Mouse (Mus musculus) hindbrain, embryonic 11.5 days (tissue): ENCODE data around the gene Tmtc2. TPM values are rescaled to one million over a fixed set of nuclear protein-coding genes. Genes with fewer than 3 reads are reported as not detected.

Experiments
- ATAC-seq: fragments of 200-750 bp; cut with Nextera tagmentation; 2 replicates; pipeline ENCODE4 v1.8.0; 2017; ENCODE audit warnings: mild to moderate bottlenecking, moderate TSS enrichment, moderate library complexity; ENCODE audit not compliant: low FRiP score
- DNase-seq: peaks from one replicate; pipeline ENCODE4 v3.0.0-alpha.2; 2015; ENCODE audit warnings: low spot score
- H3K27ac ChIP-seq: fragments of 300-500 bp; sonication (generic); 2 replicates; pipeline ENCODE4 v1.5.1; 2014; ENCODE audit warnings: mild to moderate bottlenecking, low read depth, low read length
- H3K27me3 ChIP-seq: fragments of 300-500 bp; sonication (generic); 2 replicates; pipeline ENCODE4 v1.6.1; 2014; ENCODE audit warnings: mild to moderate bottlenecking, low read length, moderate library complexity, mixed read lengths; ENCODE audit not compliant: control insufficient read depth, insufficient read depth
- H3K36me3 ChIP-seq: fragments of 300-500 bp; sonication (generic); 2 replicates; pipeline ENCODE4 v1.6.1; 2014; ENCODE audit warnings: mild to moderate bottlenecking, low read length, moderate library complexity, mixed read lengths; ENCODE audit not compliant: control insufficient read depth, insufficient read depth
- H3K4me1 ChIP-seq: fragments of 300-500 bp; sonication (generic); replicated peaks from 2 replicates; pipeline ENCODE4 v1.6.1; 2014; ENCODE audit warnings: low read length, mixed read lengths; ENCODE audit not compliant: control insufficient read depth, insufficient read depth
- H3K4me2 ChIP-seq: fragments of 300-500 bp; sonication (generic); replicated peaks from 2 replicates; pipeline ENCODE4 v1.6.1; 2014; ENCODE audit warnings: mild to moderate bottlenecking, low read depth, low read length
- H3K4me3 ChIP-seq: fragments of 300-500 bp; sonication (generic); 2 replicates; pipeline ENCODE4 v1.5.1; 2014; ENCODE audit warnings: low read depth, low read length
- H3K9ac ChIP-seq: fragments of 300-500 bp; sonication (generic); 2 replicates; pipeline ENCODE4 v1.6.1; 2014; ENCODE audit warnings: low read depth, low read length
- H3K9me3 ChIP-seq: fragments of 300-500 bp; sonication (generic); 2 replicates; pipeline ENCODE4 v1.6.1; 2016; ENCODE audit warnings: low read length; ENCODE audit not compliant: control insufficient read depth
- WGBS: fragments of 180-500 bp; shearing (Covaris S2); extraction: QIAGEN DNeasy Blood & Tissue Kit; methylation state at CpG from one replicate; pipeline ENCODE4 v1.1.7; 2014; 5-methylcytosine and 5-hydroxymethylcytosine counted together
- polyA plus RNA-seq: library from polyadenylated mRNA; unstranded; fragments of >200 nt; fragmentation: Nextera tagmentation; extraction: Ambion mirVana; gene quantifications from 2 replicates; pipeline ENCODE4 v1.2.1, GENCODE M21; 2014

Tmtc2 gene
- polyA plus RNA-seq, 1 experiment from 2014 or later = 9.5 TPM

- H3K9me3 ChIP-seq = no peaks in the 10 kb centered on the region
- no peak overlapping the region for H3K4me2 ChIP-seq
- ATAC-seq (peak; percentile 70), DNase-seq (peak; percentile 5)
- H3K4me3 ChIP-seq = no peak overlapping the region
- H3K27ac ChIP-seq = no peak overlapping the region
- 77% methylated on average over 11 of the region's 11 CpGs for WGBS
- no peaks in the 10 kb centered on the region for H3K4me1 ChIP-seq
- no peaks in the 10 kb centered on the region for H3K36me3 ChIP-seq
- H3K27me3 ChIP-seq = no peaks in the 10 kb centered on the region
- no peak overlapping the region for H3K9ac ChIP-seq
Observed at GRCm38 (mm10) chr10:105401754-105402480, 172.3 kb downstream of the Tmtc2 start.

GRCm38 (mm10) chr10:105399316-105399715 is 174.9 kb downstream of the Tmtc2 start:
- WGBS = 78% methylated on average over 5 of the region's 5 CpGs
- ATAC-seq = no peak

GRCm38 (mm10) chr10:105384065-105384464 is 190.2 kb downstream of the Tmtc2 start:
- H3K27ac ChIP-seq = no peak overlapping the region
- WGBS = 78% methylated on average over 4 of the region's 4 CpGs
- no peaks in the 10 kb centered on the region for H3K4me1 ChIP-seq
- H3K4me3 ChIP-seq = no peak overlapping the region
- H3K9me3 ChIP-seq = no peaks in the 10 kb centered on the region
- DNase-seq = no peak
- H3K9ac ChIP-seq = no peak overlapping the region
- no peak for ATAC-seq
- no peak overlapping the region for H3K4me2 ChIP-seq
- no peaks in the 10 kb centered on the region for H3K36me3 ChIP-seq
- no peaks in the 10 kb centered on the region for H3K27me3 ChIP-seq

More at GRCm38 (mm10) chr10:105399316-105399715, 174.9 kb downstream of the Tmtc2 start:
- no peaks in the 10 kb centered on the region for H3K27me3 ChIP-seq
- H3K4me2 ChIP-seq = no peak overlapping the region
- H3K9me3 ChIP-seq = no peaks in the 10 kb centered on the region
- H3K4me3 ChIP-seq = no peak overlapping the region
- DNase-seq = no peak
- H3K36me3 ChIP-seq = no peaks in the 10 kb centered on the region
- no peak overlapping the region for H3K27ac ChIP-seq
- H3K4me1 ChIP-seq = no peaks in the 10 kb centered on the region
- H3K9ac ChIP-seq = no peak overlapping the region

- WGBS = 75% methylated on average over 1 of the region's 1 CpGs
- no peaks in the 10 kb centered on the region for H3K36me3 ChIP-seq
- no peak for ATAC-seq
Observed at GRCm38 (mm10) chr10:105381705-105382104, 192.5 kb downstream of the Tmtc2 start.

GRCm38 (mm10) chr10:105381202-105381601 is 193.0 kb downstream of the Tmtc2 start:
- H3K27ac ChIP-seq = no peak overlapping the region
- H3K4me2 ChIP-seq = no peak overlapping the region
- H3K36me3 ChIP-seq = no peaks in the 10 kb centered on the region
- 59% methylated on average over 5 of the region's 5 CpGs for WGBS
- H3K9ac ChIP-seq = no peak overlapping the region
- H3K27me3 ChIP-seq = no peaks in the 10 kb centered on the region
- ATAC-seq (peak; percentile 61; the same call in 1 of the 2 replicates), DNase-seq (no peak)
- H3K4me1 ChIP-seq = no peaks in the 10 kb centered on the region
- H3K4me3 ChIP-seq = no peak overlapping the region
- no peaks in the 10 kb centered on the region for H3K9me3 ChIP-seq

More at GRCm38 (mm10) chr10:105381705-105382104, 192.5 kb downstream of the Tmtc2 start:
- no peak overlapping the region for H3K4me3 ChIP-seq
- H3K9me3 ChIP-seq = no peaks in the 10 kb centered on the region
- no peak overlapping the region for H3K27ac ChIP-seq
- H3K4me2 ChIP-seq = no peak overlapping the region
- no peaks in the 10 kb centered on the region for H3K4me1 ChIP-seq
- H3K27me3 ChIP-seq = no peaks in the 10 kb centered on the region
- DNase-seq = no peak
- no peak overlapping the region for H3K9ac ChIP-seq

- Histone ChIP-seq H3K4me2 (no peak overlapping the region), H3K9me3 (no peaks in the 10 kb centered on the region)
Observed at GRCm38 (mm10) chr10:105380584-105380983, 193.7 kb downstream of the Tmtc2 start.

GRCm38 (mm10) chr10:105377711-105378110 is 196.5 kb downstream of the Tmtc2 start:
- Histone ChIP-seq H3K36me3 (no peaks in the 10 kb centered on the region), H3K27me3 (no peaks in the 10 kb centered on the region), H3K4me3 (no peak overlapping the region), H3K9me3 (no peaks in the 10 kb centered on the region), H3K9ac (no peak overlapping the region), H3K4me1 (no peaks in the 10 kb centered on the region), H3K4me2 (no peak overlapping the region), H3K27ac (no peak overlapping the region)
- DNase-seq (no peak), ATAC-seq (no peak)
- WGBS = 98% methylated on average over 2 of the region's 2 CpGs

More at GRCm38 (mm10) chr10:105380584-105380983, 193.7 kb downstream of the Tmtc2 start:
- 46% methylated on average over 7 of the region's 7 CpGs for WGBS
- DNase-seq (peak; percentile 56), ATAC-seq (peak; percentile 83)
- H3K4me3 ChIP-seq = no peak overlapping the region
- no peak overlapping the region for H3K27ac ChIP-seq
- H3K36me3 ChIP-seq = no peaks in the 10 kb centered on the region
- H3K9ac ChIP-seq = no peak overlapping the region
- H3K27me3 ChIP-seq = no peaks in the 10 kb centered on the region
- H3K4me1 ChIP-seq = no peaks in the 10 kb centered on the region

- Histone ChIP-seq H3K9me3 (no peaks in the 10 kb centered on the region), H3K27me3 (no peaks in the 10 kb centered on the region), H3K9ac (no peak overlapping the region), H3K4me3 (no peak overlapping the region), H3K27ac (no peak overlapping the region), H3K4me1 (no peaks in the 10 kb centered on the region), H3K4me2 (no peak overlapping the region), H3K36me3 (no peaks in the 10 kb centered on the region)
- DNase-seq (no peak), ATAC-seq (no peak)
- 93% methylated on average over 8 of the region's 8 CpGs for WGBS
Observed at GRCm38 (mm10) chr10:105373265-105373664, 201.0 kb downstream of the Tmtc2 start.

GRCm38 (mm10) chr10:105368242-105368641 is 206.0 kb downstream of the Tmtc2 start:
- ATAC-seq = no peak
- no peak overlapping the region for H3K4me2 ChIP-seq
- WGBS = 95% methylated on average over 8 of the region's 8 CpGs

More at GRCm38 (mm10) chr10:105368242-105368641, 206.0 kb downstream of the Tmtc2 start:
- Histone ChIP-seq H3K4me1 (no peaks in the 10 kb centered on the region), H3K9ac (no peak overlapping the region), H3K9me3 (no peaks in the 10 kb centered on the region), H3K27me3 (no peaks in the 10 kb centered on the region), H3K36me3 (no peaks in the 10 kb centered on the region), H3K27ac (no peak overlapping the region), H3K4me3 (no peak overlapping the region)
- DNase-seq = no peak
